Mouse (Mus musculus) CD8-positive naive resting alpha-beta T cell, adult 2 months (primary cell): ENCODE measurements at regions not wholly inside any gene's neighbourhood (a gene's known extent, or its start where the extent isn't known, plus 50 kb on each side); places are given as distances from the start of the nearest gene placed in this dataset.

Experiments used
- DNase-seq, 2 experiments: peaks; one replicate each; pipeline ENCODE4 v3.0.0; 2022; ENCODE audit warnings: low read depth in 2 of 2, low spot score in 2 of 2

DNA sequence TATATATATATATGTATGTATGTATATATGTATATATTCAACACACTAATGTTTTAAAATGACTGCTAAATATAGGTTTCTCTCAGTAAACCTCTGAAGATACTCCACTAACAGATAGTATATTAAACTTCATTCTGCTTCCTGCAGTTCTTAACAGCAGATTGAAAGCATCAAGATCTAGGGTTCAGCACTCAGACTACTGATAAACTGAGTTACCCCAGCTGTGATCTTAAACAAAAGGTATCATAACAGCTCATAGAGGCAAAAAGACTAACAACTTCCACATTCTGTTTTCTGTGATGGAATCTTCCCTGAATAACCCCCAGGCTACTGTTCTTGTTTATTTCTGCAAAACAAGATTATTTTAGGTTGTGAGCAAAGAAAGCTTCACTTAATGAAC lies 564.8 kb downstream of the Arl4a start:
- DNase-seq = no peak
